ENCODE assay signal across 13 mouse cellular contexts in the genomic region with DNA sequence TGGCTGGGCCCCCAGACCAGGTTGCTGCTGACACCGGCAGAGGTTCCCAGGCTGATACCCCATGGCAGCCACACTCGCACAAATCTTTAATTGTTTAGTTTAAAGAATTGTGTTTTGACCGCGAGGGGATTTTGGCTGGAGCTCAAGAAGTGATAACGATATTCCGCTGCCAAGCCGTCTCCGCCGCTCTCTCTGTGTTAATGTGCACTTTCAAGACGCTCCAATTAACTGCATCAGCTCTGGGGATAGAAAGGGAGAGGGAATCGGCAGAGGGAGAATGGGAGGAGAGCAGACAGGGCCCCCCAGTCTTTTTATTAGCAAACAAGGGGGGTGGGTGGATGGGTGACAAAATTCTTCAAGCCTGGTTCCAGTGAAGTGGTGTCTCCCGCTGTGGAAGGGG. TPM values are rescaled to one million over a fixed set of nuclear protein-coding genes. Genes with fewer than 3 reads are reported as not detected.
DNase-seq lines count a peak whose midpoint lies in the region; ATAC-seq lines count a peak whose summit lies in the region.
"Had no signal": no experiment of that assay in that cellular context is flagged by ENCODE, and none has a peak within 500 bp of the region (broad histone marks: within the 10 kb centered on the region; RNA-seq: fewer than 3 reads in every experiment).

No protein-coding gene starts in this region.

- peak overlapping the region; percentile 94; the same call in 1 of the 2 replicates for H3K27ac ChIP-seq in embryonic facial prominence, embryonic 12.5 days
- H3K27ac ChIP-seq in forebrain, embryonic 13.5 days = peak overlapping the region; percentile 79
- 0 out of 2 replicates have a peak overlapping the region, but pooled peaks have one; percentile 11 for H3K27ac ChIP-seq in midbrain, embryonic 12.5 days (replicated peaks)
- H3K27ac ChIP-seq: left cerebral cortex, adult 2 months had no signal

- H3K4me2 ChIP-seq in embryonic facial prominence, embryonic 12.5 days (replicated peaks) = no peak overlapping the region
- peak overlapping the region; percentile 35 for H3K4me2 ChIP-seq in forebrain, embryonic 13.5 days
- H3K4me2 ChIP-seq in midbrain, embryonic 12.5 days (replicated peaks) = no peak overlapping the region

- H3K36me3 ChIP-seq in embryonic facial prominence, embryonic 12.5 days = no peaks in the 10 kb centered on the region
- no peaks in the 10 kb centered on the region for H3K36me3 ChIP-seq in forebrain, embryonic 13.5 days (ENCODE audit: poor library complexity, severe bottlenecking)
- H3K36me3 ChIP-seq in midbrain, embryonic 12.5 days = no peaks in the 10 kb centered on the region

- H3K27me3 ChIP-seq in embryonic facial prominence, embryonic 12.5 days = no peaks in the 10 kb centered on the region
- H3K27me3 ChIP-seq in forebrain, embryonic 13.5 days = peaks cover 30% of the 10 kb centered on the region
- peaks cover 23% of the 10 kb centered on the region for H3K27me3 ChIP-seq in midbrain, embryonic 12.5 days

- H3K9ac ChIP-seq in embryonic facial prominence, embryonic 12.5 days = no peak overlapping the region
- peak overlapping the region; percentile 52; the same call in 1 of the 2 replicates for H3K9ac ChIP-seq in forebrain, embryonic 13.5 days
- no peak overlapping the region for H3K9ac ChIP-seq in midbrain, embryonic 12.5 days (replicated peaks)

- H3K4me3 ChIP-seq in embryonic facial prominence, embryonic 12.5 days = no peak overlapping the region
- H3K4me3 ChIP-seq in forebrain, embryonic 13.5 days = no peak overlapping the region
- no peak overlapping the region for H3K4me3 ChIP-seq in midbrain, embryonic 12.5 days
- H3K4me3 ChIP-seq: left cerebral cortex, adult 2 months had no signal

- 25% methylated on average over 12 of the region's 12 CpGs for WGBS in embryonic facial prominence, embryonic 12.5 days
- WGBS in forebrain, embryonic 13.5 days = 8% methylated on average over 12 of the region's 12 CpGs
- 24% methylated on average over 12 of the region's 12 CpGs for WGBS in midbrain, embryonic 12.5 days

- no peaks in the 10 kb centered on the region for H3K9me3 ChIP-seq in embryonic facial prominence, embryonic 12.5 days
- no peaks in the 10 kb centered on the region; the same call in 1 of the 2 replicates for H3K9me3 ChIP-seq in forebrain, embryonic 13.5 days (replicated peaks)
- H3K9me3 ChIP-seq in midbrain, embryonic 12.5 days = no peaks in the 10 kb centered on the region

- peaks cover 64% of the 10 kb centered on the region for H3K4me1 ChIP-seq in embryonic facial prominence, embryonic 12.5 days
- peaks cover 47% of the 10 kb centered on the region for H3K4me1 ChIP-seq in forebrain, embryonic 13.5 days
- H3K4me1 ChIP-seq in midbrain, embryonic 12.5 days = peaks cover 32% of the 10 kb centered on the region

- DNase-seq in kidney, postnatal 10 days = peak; percentile 50
- DNase-seq in kidney, adult 8-10 months = no peak
- DNase-seq in spleen, postnatal 36 days (ENCODE audit: low spot score in 2 of 2) = no peak
- DNase-seq: adrenal gland, adult 8-10 months had no signal

- ATAC-seq in embryonic facial prominence, embryonic 12.5 days (ENCODE audit: insufficient number of reproducible peaks, insufficient read depth, low FRiP score, low TSS enrichment) = no peak
- peak; percentile 71 for ATAC-seq in forebrain, embryonic 13.5 days
- no peak for ATAC-seq in midbrain, embryonic 12.5 days (ENCODE audit: low FRiP score, low read depth)
- no peak for ATAC-seq in erythroblast, adult 5-6 weeks (replicated peaks; ENCODE audit: low FRiP score, poor library complexity, severe bottlenecking)

RNA-seq across cellular contexts. Expression of a gene that starts 8.9 kb away (rescaled TPM):
- polyA plus RNA-seq in embryonic facial prominence, embryonic 12.5 days (2016; fragmentation: Nextera tagmentation; extraction: Ambion mirVana) = not detected in 2 replicates
- polyA plus RNA-seq in forebrain, embryonic 13.5 days (2015; fragmentation: Nextera tagmentation; extraction: Ambion mirVana) = not detected in 2 replicates
- polyA plus RNA-seq in midbrain, embryonic 12.5 days (2016; fragmentation: Nextera tagmentation; extraction: Ambion mirVana) = not detected in 2 replicates
- total RNA-seq in erythroblast, adult 5-6 weeks (2015; ENCODE audit: low replicate concordance) = not detected in 2 replicates
- not detected in 2 replicates for total RNA-seq in erythroblast, adult 5-6 weeks (2017; ENCODE audit: low replicate concordance)
- total RNA-seq: left cerebral cortex, adult 2 months; megakaryocyte-erythroid progenitor cell, adult 5-6 weeks; MEL had no signal
- polyA plus RNA-seq: cortical plate, adult 2 months; gonadal fat pad, adult 2 months had no signal

RNA-seq across cellular contexts. Expression of a gene that starts 59.9 kb away (rescaled TPM):
- not detected in 2 replicates for polyA plus RNA-seq in embryonic facial prominence, embryonic 12.5 days (2016; fragmentation: Nextera tagmentation; extraction: Ambion mirVana)
- not detected in 2 replicates for polyA plus RNA-seq in forebrain, embryonic 13.5 days (2015; fragmentation: Nextera tagmentation; extraction: Ambion mirVana)
- not detected in 2 replicates for polyA plus RNA-seq in midbrain, embryonic 12.5 days (2016; fragmentation: Nextera tagmentation; extraction: Ambion mirVana)
- total RNA-seq in erythroblast, adult 5-6 weeks (2015; ENCODE audit: low replicate concordance) = not detected in 2 replicates
- total RNA-seq in erythroblast, adult 5-6 weeks (2017; ENCODE audit: low replicate concordance) = not detected in 2 replicates
- total RNA-seq: adrenal gland, adult 8-10 months; left cerebral cortex, adult 2 months; megakaryocyte-erythroid progenitor cell, adult 5-6 weeks; MEL had no signal

Comparison
In these comparisons a context has a peak if more than half of its experiments do, and no peak if none do; other contexts are left out.
1. H3K27ac ChIP-seq: peak in every context shown above with its lines; median percentile 94 in embryonic facial prominence, embryonic 12.5 days; 79 in forebrain, embryonic 13.5 days; 11 in midbrain, embryonic 12.5 days.